10 mouse cellular contexts compared by ENCODE assay signal in genomic region chr1:165282967-165283345, GRCm38 (mm10). TPM values are rescaled to one million over a fixed set of nuclear protein-coding genes. Genes with fewer than 3 reads are reported as not detected.
DNase-seq lines count a peak whose midpoint lies in the region; ATAC-seq lines count a peak whose summit lies in the region.
"Had no signal": no experiment of that assay in that cellular context is flagged by ENCODE, and none has a peak within 500 bp of the region (broad histone marks: within the 10 kb centered on the region; RNA-seq: fewer than 3 reads in every experiment).

No protein-coding gene starts in this region.

- no peak for ATAC-seq in heart, embryonic 14.5 days (ENCODE audit: insufficient number of reproducible peaks, insufficient read depth, low FRiP score, low read depth)
- no peak for ATAC-seq in embryonic facial prominence, embryonic 11.5 days (replicated peaks; ENCODE audit: insufficient number of reproducible peaks, low FRiP score, low TSS enrichment, low read depth)
- ATAC-seq in hindbrain, embryonic 11.5 days (ENCODE audit: low FRiP score): no peak
- no peak for ATAC-seq in midbrain, embryonic 12.5 days (ENCODE audit: low FRiP score, low read depth)
- ATAC-seq: CD4-positive, CD25-positive, alpha-beta regulatory T cell, adult 4 months had no signal

- whole genome bisulfite sequencing in heart, embryonic 14.5 days: 18% methylated on average over 7 of the region's 7 CpGs
- 18% methylated on average over 7 of the region's 7 CpGs for WGBS in embryonic facial prominence, embryonic 11.5 days
- 13% methylated on average over 7 of the region's 7 CpGs for WGBS in hindbrain, embryonic 11.5 days
- 7% methylated on average over 7 of the region's 7 CpGs for WGBS in midbrain, embryonic 12.5 days

- H3K9me3 ChIP-seq in heart, embryonic 14.5 days (ENCODE audit: control insufficient read depth, low read length): no peaks in the 10 kb centered on the region
- no peaks in the 10 kb centered on the region for H3K9me3 ChIP-seq in embryonic facial prominence, embryonic 11.5 days (replicated peaks; ENCODE audit: control insufficient read depth, low read length)
- no peaks in the 10 kb centered on the region for H3K9me3 ChIP-seq in hindbrain, embryonic 11.5 days (ENCODE audit: control insufficient read depth, low read length)
- no peaks in the 10 kb centered on the region for H3K9me3 ChIP-seq in midbrain, embryonic 12.5 days

- H3K27me3 ChIP-seq in heart, embryonic 14.5 days (ENCODE audit: control insufficient read depth, insufficient read depth, low read length): no peaks in the 10 kb centered on the region
- H3K27me3 ChIP-seq in embryonic facial prominence, embryonic 11.5 days (ENCODE audit: control insufficient read depth, insufficient read depth, low read length): no peaks in the 10 kb centered on the region
- no peaks in the 10 kb centered on the region for H3K27me3 ChIP-seq in hindbrain, embryonic 11.5 days (ENCODE audit: control insufficient read depth, insufficient read depth, low read length)
- H3K27me3 ChIP-seq in midbrain, embryonic 12.5 days: no peaks in the 10 kb centered on the region

- DNase-seq in heart, adult 9 months (ENCODE audit: low spot score in 2 of 2): no peak
- DNase-seq in embryonic facial prominence, embryonic 11.5 days (ENCODE audit: low spot score): no peak
- DNase-seq in hindbrain, embryonic 11.5 days (ENCODE audit: low spot score): no peak
- no peak for DNase-seq in c-Kit-positive CD71-positive TER-119-positive erythroid progenitor cells, embryonic 14.5 days (ENCODE audit: low spot score)
- no peak for DNase-seq in urinary bladder, adult 18-20 months (ENCODE audit: low spot score in 2 of 2)
- no peak for DNase-seq in frontal cortex, postnatal 10 days (ENCODE audit: low spot score in 2 of 2)
- DNase-seq: adrenal gland, adult 2 months had no signal

- H3K4me1 ChIP-seq in heart, embryonic 14.5 days (ENCODE audit: control insufficient read depth in 2 of 2, insufficient read depth in 2 of 2, low read length in 2 of 2): peaks cover 7 to 18% of the 10 kb centered on the region in 2 experiments
- no peaks in the 10 kb centered on the region for H3K4me1 ChIP-seq in embryonic facial prominence, embryonic 11.5 days (ENCODE audit: control insufficient read depth, insufficient read depth, low read length)
- peaks cover 4% of the 10 kb centered on the region; the same call in 1 of the 2 replicates for H3K4me1 ChIP-seq in hindbrain, embryonic 11.5 days (replicated peaks; ENCODE audit: control insufficient read depth, insufficient read depth, low read length)
- peaks cover 37% of the 10 kb centered on the region for H3K4me1 ChIP-seq in midbrain, embryonic 12.5 days

- peak overlapping the region; percentile 84 for H3K4me2 ChIP-seq in heart, embryonic 14.5 days (ENCODE audit: low read length)
- H3K4me2 ChIP-seq in embryonic facial prominence, embryonic 11.5 days (ENCODE audit: low read depth, low read length): peak overlapping the region; percentile 85
- peak overlapping the region; percentile 92 for H3K4me2 ChIP-seq in hindbrain, embryonic 11.5 days (replicated peaks; ENCODE audit: low read depth, low read length)
- peak overlapping the region; percentile 90 for H3K4me2 ChIP-seq in midbrain, embryonic 12.5 days (replicated peaks)

- H3K36me3 ChIP-seq in heart, embryonic 14.5 days (ENCODE audit: control insufficient read depth, insufficient read depth, low read length): no peaks in the 10 kb centered on the region
- H3K36me3 ChIP-seq in embryonic facial prominence, embryonic 11.5 days (replicated peaks; ENCODE audit: control insufficient read depth, insufficient read depth, low read depth, low read length): no peaks in the 10 kb centered on the region
- H3K36me3 ChIP-seq in hindbrain, embryonic 11.5 days (ENCODE audit: control insufficient read depth, insufficient read depth, low read length): no peaks in the 10 kb centered on the region
- H3K36me3 ChIP-seq in midbrain, embryonic 12.5 days: no peaks in the 10 kb centered on the region

- H3K4me3 ChIP-seq in heart, embryonic 14.5 days (ENCODE audit: control insufficient read depth in 1 of 2, insufficient read depth in 1 of 2, low read depth in 1 of 2, low read length in 2 of 2): peak overlapping the region; percentile 69 to 72
- peak overlapping the region; percentile 75 for H3K4me3 ChIP-seq in embryonic facial prominence, embryonic 11.5 days (ENCODE audit: low read depth, low read length)
- peak overlapping the region; percentile 67 for H3K4me3 ChIP-seq in hindbrain, embryonic 11.5 days (ENCODE audit: low read depth, low read length)
- peak overlapping the region; percentile 86 for H3K4me3 ChIP-seq in midbrain, embryonic 12.5 days

- H3K9ac ChIP-seq in heart, embryonic 14.5 days (ENCODE audit: low read length): peak overlapping the region; percentile 82; the same call in 1 of the 2 replicates
- peak overlapping the region; percentile 92 for H3K9ac ChIP-seq in embryonic facial prominence, embryonic 11.5 days (replicated peaks; ENCODE audit: low read length)
- peak overlapping the region; percentile 84; the same call in 1 of the 2 replicates for H3K9ac ChIP-seq in hindbrain, embryonic 11.5 days (ENCODE audit: low read depth, low read length)
- H3K9ac ChIP-seq in midbrain, embryonic 12.5 days (replicated peaks): peak overlapping the region; percentile 90

- no peak overlapping the region for H3K27ac ChIP-seq in heart, embryonic 14.5 days (replicated peaks in 1 of 2; ENCODE audit: control insufficient read depth in 1 of 2, insufficient read depth in 1 of 2, low read depth in 2 of 2, low read length in 2 of 2)
- no peak overlapping the region for H3K27ac ChIP-seq in embryonic facial prominence, embryonic 11.5 days (replicated peaks; ENCODE audit: low read depth, low read length)
- no peak overlapping the region for H3K27ac ChIP-seq in hindbrain, embryonic 11.5 days (ENCODE audit: low read depth, low read length)
- peak overlapping the region; percentile 93; the same call in 1 of the 2 replicates for H3K27ac ChIP-seq in midbrain, embryonic 12.5 days (replicated peaks)

RNA-seq across cellular contexts. Expression of gene Gpr161, which starts 12.6 kb away (rescaled TPM):
- 0.57 and 1.0 TPM in 2 replicates for polyA plus RNA-seq in heart, embryonic 14.5 days (2014; fragmentation: Nextera tagmentation; extraction: Ambion mirVana)
- polyA plus RNA-seq in embryonic facial prominence, embryonic 11.5 days (2014; fragmentation: Nextera tagmentation; extraction: Ambion mirVana): 2.0 and 2.2 TPM in 2 replicates
- polyA plus RNA-seq in hindbrain, embryonic 11.5 days (2014; fragmentation: Nextera tagmentation; extraction: Ambion mirVana): 2.6 and 3.3 TPM in 2 replicates
- polyA plus RNA-seq in midbrain, embryonic 12.5 days (2016; fragmentation: Nextera tagmentation; extraction: Ambion mirVana): 3.2 and 3.9 TPM in 2 replicates

RNA-seq across cellular contexts. Expression of gene Tiprl, which starts 46.2 kb away (rescaled TPM):
- 85.2 and 89.7 TPM in 2 replicates for polyA plus RNA-seq in heart, embryonic 14.5 days (2014; fragmentation: Nextera tagmentation; extraction: Ambion mirVana)
- 116 and 120 TPM in 2 replicates for polyA plus RNA-seq in embryonic facial prominence, embryonic 11.5 days (2014; fragmentation: Nextera tagmentation; extraction: Ambion mirVana)
- polyA plus RNA-seq in hindbrain, embryonic 11.5 days (2014; fragmentation: Nextera tagmentation; extraction: Ambion mirVana): 111 and 117 TPM in 2 replicates
- polyA plus RNA-seq in midbrain, embryonic 12.5 days (2016; fragmentation: Nextera tagmentation; extraction: Ambion mirVana): 101 and 118 TPM in 2 replicates
